8 mouse cellular contexts compared by ENCODE assay signal in genomic region chr4:115827535-115827887, GRCm38 (mm10). TPM values are rescaled to one million over a fixed set of nuclear protein-coding genes. Genes with fewer than 3 reads are reported as not detected.
DNase-seq lines count a peak whose midpoint lies in the region; ATAC-seq and TF ChIP-seq lines count a peak whose summit lies in the region.

No protein-coding gene starts in this region.

- peak overlapping the region; percentile 85 for H3K4me2 ChIP-seq in heart, embryonic 13.5 days

- H3K9me3 ChIP-seq in heart, embryonic 13.5 days, result no peaks in the 10 kb centered on the region
- no peaks in the 10 kb centered on the region for H3K9me3 ChIP-seq in ES-E14 (ENCODE audit: control insufficient read depth, insufficient read depth, low read depth, low read length)
- no peaks in the 10 kb centered on the region for H3K9me3 ChIP-seq in hindbrain, embryonic 10.5 days
- H3K9me3 ChIP-seq in midbrain, embryonic 10.5 days (replicated peaks), result no peaks in the 10 kb centered on the region

- H3K4me1 ChIP-seq in heart, embryonic 13.5 days, result peaks cover 57% of the 10 kb centered on the region
- peaks cover 3 to 13% of the 10 kb centered on the region in 2 experiments; a peak in 2 of 4 replicates for H3K4me1 ChIP-seq in ES-E14 (ENCODE audit: control insufficient read depth in 2 of 2, insufficient read depth in 2 of 2, low read length in 2 of 2, poor library complexity in 1 of 2)
- H3K4me1 ChIP-seq in hindbrain, embryonic 10.5 days (replicated peaks), result peaks cover 15% of the 10 kb centered on the region
- peaks cover 25% of the 10 kb centered on the region for H3K4me1 ChIP-seq in midbrain, embryonic 10.5 days

- in situ Hi-C loops in ES-E14 (cut with MboI; ENCODE audit: low sequenced_read_pairs in 2 of 2, unreplicated experiment in 2 of 2), result no loop called here

- H3K36me3 ChIP-seq in heart, embryonic 13.5 days, result peaks cover 17% of the 10 kb centered on the region
- H3K36me3 ChIP-seq in ES-E14 (ENCODE audit: control insufficient read depth, insufficient read depth, low read length, poor library complexity, severe bottlenecking), result no peaks in the 10 kb centered on the region
- H3K36me3 ChIP-seq in hindbrain, embryonic 10.5 days, result no peaks in the 10 kb centered on the region
- peaks cover 8% of the 10 kb centered on the region for H3K36me3 ChIP-seq in midbrain, embryonic 10.5 days

- peak overlapping the region; percentile 93 for H3K4me3 ChIP-seq in heart, embryonic 13.5 days
- H3K4me3 ChIP-seq in ES-E14 (ENCODE audit: insufficient read depth in 1 of 2, low read depth in 1 of 2, low read length in 2 of 2, poor library complexity in 1 of 2, severe bottlenecking in 1 of 2), result peak overlapping the region; percentile 87
- peak overlapping the region; percentile 83 for H3K4me3 ChIP-seq in hindbrain, embryonic 10.5 days
- peak overlapping the region; percentile 86 for H3K4me3 ChIP-seq in midbrain, embryonic 10.5 days

- intact Hi-C loops in left cerebral cortex, postnatal 36 days (cut with DNase I), result no loop called here

- DNase-seq in heart, adult 9 months (ENCODE audit: low spot score in 2 of 2), result no peak
- DNase-seq in ES-E14 (ENCODE audit: low read depth, low spot score), result no peak
- no peak for DNase-seq in hindbrain, embryonic 10.5 days (ENCODE audit: low spot score)
- no peak for DNase-seq in midbrain, embryonic 10.5 days (ENCODE audit: low spot score)
- no peak for DNase-seq in gastrocnemius, adult 18-20 months (ENCODE audit: low spot score)
- DNase-seq in left cerebral cortex, postnatal 36 days (ENCODE audit: low spot score in 2 of 2), result no peak
- DNase-seq in cerebellum, adult 9-11 months, result no peak

- 2% methylated on average over 4 of the region's 4 CpGs for WGBS in heart, embryonic 13.5 days
- 4% methylated on average over 4 of the region's 4 CpGs for WGBS in hindbrain, embryonic 10.5 days
- WGBS in midbrain, embryonic 10.5 days, result 9% methylated on average over 4 of the region's 4 CpGs

- no peak for ATAC-seq in heart, embryonic 13.5 days (ENCODE audit: extremely low read depth, insufficient number of reproducible peaks, low FRiP score, low TSS enrichment)

- H3K27me3 ChIP-seq in heart, embryonic 13.5 days (replicated peaks), result no peaks in the 10 kb centered on the region
- H3K27me3 ChIP-seq in hindbrain, embryonic 10.5 days (ENCODE audit: insufficient read depth, poor library complexity, severe bottlenecking), result peaks cover 24% of the 10 kb centered on the region
- peaks cover 27% of the 10 kb centered on the region for H3K27me3 ChIP-seq in midbrain, embryonic 10.5 days (ENCODE audit: low read depth, poor library complexity, severe bottlenecking)

- peak overlapping the region; percentile 91 for H3K27ac ChIP-seq in heart, embryonic 13.5 days (replicated peaks)
- H3K27ac ChIP-seq in ES-E14 (ENCODE audit: insufficient read depth, low read depth, low read length, poor library complexity, severe bottlenecking), result no peak overlapping the region
- peak overlapping the region; percentile 90 for H3K27ac ChIP-seq in hindbrain, embryonic 10.5 days
- peak overlapping the region; percentile 89 for H3K27ac ChIP-seq in midbrain, embryonic 10.5 days (replicated peaks)

- H3K9ac ChIP-seq in heart, embryonic 13.5 days, result peak overlapping the region; percentile 92
- peak overlapping the region; percentile 74 for H3K9ac ChIP-seq in ES-E14 (ENCODE audit: insufficient read depth, low read depth, low read length, poor library complexity, severe bottlenecking)

TF ChIP-seq in ES-E14, 5 proteins besides CTCF, POLR2A, EP300 and RAD21:
- no peak for TF ChIP-seq HCFC1 (IDR thresholded peaks at IDR 0.05; ENCODE audit: borderline replicate concordance, insufficient read depth, low read length)
- no peak for TF ChIP-seq ZC3H11A (IDR thresholded peaks at IDR 0.05; ENCODE audit: borderline replicate concordance, low read depth, low read length)
- TF ChIP-seq MAFK (IDR thresholded peaks at IDR 0.05; ENCODE audit: insufficient read depth, low read depth, low read length), result no peak
- TF ChIP-seq CHD2 (IDR thresholded peaks at IDR 0.05; ENCODE audit: low read depth, low read length), result no peak
- no peak for TF ChIP-seq ZNF384 (IDR thresholded peaks at IDR 0.05; ENCODE audit: low read depth, low read length)

RNA-seq across cellular contexts. Expression of gene Mob3c, which starts 0.4 kb away (rescaled TPM):
- polyA plus RNA-seq in heart, embryonic 13.5 days (2015; fragmentation: Nextera tagmentation; extraction: Ambion mirVana), result 6.4 and 7.6 TPM in 2 replicates
- total RNA-seq in ES-E14 (2012; rRNA removed), result 4.0 and 8.3 TPM in 2 replicates
- polyA plus RNA-seq in hindbrain, embryonic 10.5 days (2016; fragmentation: Nextera tagmentation; extraction: Ambion mirVana), result 3.8 and 6.2 TPM in 2 replicates
- 4.4 and 6.7 TPM in 2 replicates for polyA plus RNA-seq in midbrain, embryonic 10.5 days (2016; fragmentation: Nextera tagmentation; extraction: Ambion mirVana)
- 1 to 10 TPM; 2.1 to 2.2 TPM for total RNA-seq in gastrocnemius, adult 18-20 months (2021)
- total RNA-seq in left cerebral cortex, postnatal 36 days (2021), result 1 to 10 TPM; 3.6 to 4.6 TPM

RNA-seq across cellular contexts. Expression of gene Mknk1, which starts 11.5 kb away (rescaled TPM):
- polyA plus RNA-seq in heart, embryonic 13.5 days (2015; fragmentation: Nextera tagmentation; extraction: Ambion mirVana), result 18.2 and 18.6 TPM in 2 replicates
- 18.5 and 24.0 TPM in 2 replicates for total RNA-seq in ES-E14 (2012; rRNA removed)
- polyA plus RNA-seq in hindbrain, embryonic 10.5 days (2016; fragmentation: Nextera tagmentation; extraction: Ambion mirVana), result 26.0 and 30.7 TPM in 2 replicates
- polyA plus RNA-seq in midbrain, embryonic 10.5 days (2016; fragmentation: Nextera tagmentation; extraction: Ambion mirVana), result 29.7 and 31.2 TPM in 2 replicates
- total RNA-seq in gastrocnemius, adult 18-20 months (2021), result 10 to 100 TPM; 21.8 to 26.1 TPM
- total RNA-seq in left cerebral cortex, postnatal 36 days (2021), result 10 to 100 TPM; 32.6 to 40.7 TPM

RNA-seq across cellular contexts. Expression of gene Atpaf1, which starts 42.9 kb away (rescaled TPM):
- 54.5 and 63.2 TPM in 2 replicates for polyA plus RNA-seq in heart, embryonic 13.5 days (2015; fragmentation: Nextera tagmentation; extraction: Ambion mirVana)
- 17.8 and 22.1 TPM in 2 replicates for total RNA-seq in ES-E14 (2012; rRNA removed)
- polyA plus RNA-seq in hindbrain, embryonic 10.5 days (2016; fragmentation: Nextera tagmentation; extraction: Ambion mirVana), result 38.3 and 49.9 TPM in 2 replicates
- polyA plus RNA-seq in midbrain, embryonic 10.5 days (2016; fragmentation: Nextera tagmentation; extraction: Ambion mirVana), result 50.0 and 53.8 TPM in 2 replicates
- 10 to 100 TPM; 56.9 to 58.7 TPM for total RNA-seq in gastrocnemius, adult 18-20 months (2021)
- 10 to 100 TPM; 64.5 to 68.2 TPM for total RNA-seq in left cerebral cortex, postnatal 36 days (2021)

RNA-seq across cellular contexts. Expression of gene Tex38, which starts 46.7 kb away (rescaled TPM):
- polyA plus RNA-seq in heart, embryonic 13.5 days (2015; fragmentation: Nextera tagmentation; extraction: Ambion mirVana), result 0.19 TPM in 1 of 2 replicates, not detected in the other
- 0.74 TPM in 1 of 2 replicates, not detected in the other for total RNA-seq in ES-E14 (2012; rRNA removed)
- 0.20 TPM in 1 of 2 replicates, not detected in the other for polyA plus RNA-seq in hindbrain, embryonic 10.5 days (2016; fragmentation: Nextera tagmentation; extraction: Ambion mirVana)
- 0.17 and 0.25 TPM in 2 replicates for polyA plus RNA-seq in midbrain, embryonic 10.5 days (2016; fragmentation: Nextera tagmentation; extraction: Ambion mirVana)
- 1 to 10 TPM; 2.8 to 4.0 TPM for total RNA-seq in gastrocnemius, adult 18-20 months (2021)
- total RNA-seq in left cerebral cortex, postnatal 36 days (2021), result 1 to 10 TPM in 1 of 2 experiments, under 1 TPM in 1; 0.88 to 1.1 TPM

RNA-seq across cellular contexts. Expression of gene Kncn, which starts 56.7 kb away (rescaled TPM):
- not detected in 2 replicates for polyA plus RNA-seq in heart, embryonic 13.5 days (2015; fragmentation: Nextera tagmentation; extraction: Ambion mirVana)
- not detected in 2 replicates for total RNA-seq in ES-E14 (2012; rRNA removed)
- polyA plus RNA-seq in hindbrain, embryonic 10.5 days (2016; fragmentation: Nextera tagmentation; extraction: Ambion mirVana), result not detected in 2 replicates
- 0.07 TPM in 1 of 2 replicates, not detected in the other for polyA plus RNA-seq in midbrain, embryonic 10.5 days (2016; fragmentation: Nextera tagmentation; extraction: Ambion mirVana)
- total RNA-seq in gastrocnemius, adult 18-20 months (2021), result not detected
- total RNA-seq in left cerebral cortex, postnatal 36 days (2021), result under 1 TPM in 1 of 2 experiments, not detected in 1; 0.54 TPM
